Mouse (Mus musculus) G1E (cell line): ENCODE measurements at regions not wholly inside any gene's neighbourhood (a gene's known extent, or its start where the extent isn't known, plus 50 kb on each side); places are given as distances from the start of the nearest gene placed in this dataset.

Experiments used
- ATAC-seq: 2 replicates; pipeline ENCODE4 v1.8.0; 2016; ENCODE audit warnings: mild to moderate bottlenecking; ENCODE audit not compliant: insufficient number of reproducible peaks, poor library complexity, low FRiP score, severe bottlenecking; ENCODE audit errors: extremely low read depth
- DNase-seq: peaks from one replicate; pipeline ENCODE4 v3.0.0; 2012; ENCODE audit warnings: low spot score
- H3K27me3 ChIP-seq: 2 replicates; pipeline ENCODE4 v1.6.1; 2012; ENCODE audit warnings: mild to moderate bottlenecking, low read length, inconsistent platforms; ENCODE audit not compliant: insufficient read depth
- H3K36me3 ChIP-seq: replicated peaks from 2 replicates; pipeline ENCODE3; 2012; ENCODE audit warnings: mild to moderate bottlenecking, inconsistent platforms
- H3K4me1 ChIP-seq: 2 replicates; pipeline ENCODE4 v1.6.1; 2012; ENCODE audit warnings: low read depth, low read length, inconsistent platforms, mixed read lengths; ENCODE audit not compliant: insufficient read depth
- H3K4me3 ChIP-seq: 2 replicates; pipeline ENCODE4 v1.5.1; 2012; ENCODE audit warnings: low read depth, mild to moderate bottlenecking, inconsistent platforms, low read length, moderate library complexity, mixed read lengths
- H3K9me3 ChIP-seq: replicated peaks from 2 replicates; pipeline ENCODE4 v1.6.1; 2012; ENCODE audit warnings: inconsistent platforms
- CTCF ChIP-seq: IDR thresholded peaks from 2 replicates; pipeline ENCODE4 v1.5.1; 2012; ENCODE audit warnings: low read depth, low read length, inconsistent platforms, mixed read lengths
- GATA1 ChIP-seq: IDR thresholded peaks from 2 replicates; pipeline ENCODE4 v1.6.1; 2012; ENCODE audit warnings: borderline replicate concordance, low read length, inconsistent platforms, mixed read lengths
- GATA2 ChIP-seq: IDR thresholded peaks from 2 replicates; pipeline ENCODE4 v1.6.1; 2012; ENCODE audit warnings: low read depth, low read length, inconsistent platforms, borderline replicate concordance
- POLR2AphosphoS5 ChIP-seq: IDR thresholded peaks from 2 replicates; pipeline ENCODE4 v1.6.1; 2012; ENCODE audit warnings: low read depth, low read length, inconsistent platforms; ENCODE audit not compliant: insufficient replicate concordance
- TAL1 ChIP-seq: conservative IDR thresholded peaks from 2 replicates; pipeline ENCODE4 v1.6.1; 2012; ENCODE audit warnings: low read depth, low read length, inconsistent platforms, mixed read lengths

DNA sequence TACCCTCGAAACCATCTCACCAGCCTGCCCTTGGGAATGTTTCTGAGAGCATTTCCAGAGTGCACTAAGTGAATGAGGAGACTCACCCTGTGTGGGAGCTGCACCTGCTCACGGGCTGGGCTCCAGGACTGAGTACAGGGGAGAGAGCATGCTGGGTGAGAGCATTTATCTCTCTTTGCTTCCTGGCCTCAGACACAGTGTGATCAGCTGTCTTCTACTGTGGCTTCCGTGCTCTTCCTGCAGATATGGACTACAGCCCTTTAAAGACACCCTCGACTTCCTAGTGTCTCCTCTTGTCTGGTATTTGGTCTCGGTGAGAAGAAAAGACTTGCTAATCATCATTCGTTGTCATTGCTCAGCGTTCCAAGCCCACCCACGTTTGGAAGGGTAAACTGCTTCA, 274.9 kb downstream of the Cd83 start:
- Histone ChIP-seq H3K4me1 (no peaks in the 10 kb centered on the region), H3K27me3 (peaks cover 12% of the 10 kb centered on the region; the same call in 1 of the 2 replicates), H3K4me3 (no peak overlapping the region), H3K9me3 (no peaks in the 10 kb centered on the region), H3K36me3 (no peaks in the 10 kb centered on the region)
- ATAC-seq (no peak), DNase-seq (no peak)
- no peak for TF ChIP-seq POLR2AphosphoS5
- TF ChIP-seq GATA1 = no peak
- TF ChIP-seq CTCF = no peak
- TF ChIP-seq GATA2 = no peak
- TF ChIP-seq TAL1 = no peak

DNA sequence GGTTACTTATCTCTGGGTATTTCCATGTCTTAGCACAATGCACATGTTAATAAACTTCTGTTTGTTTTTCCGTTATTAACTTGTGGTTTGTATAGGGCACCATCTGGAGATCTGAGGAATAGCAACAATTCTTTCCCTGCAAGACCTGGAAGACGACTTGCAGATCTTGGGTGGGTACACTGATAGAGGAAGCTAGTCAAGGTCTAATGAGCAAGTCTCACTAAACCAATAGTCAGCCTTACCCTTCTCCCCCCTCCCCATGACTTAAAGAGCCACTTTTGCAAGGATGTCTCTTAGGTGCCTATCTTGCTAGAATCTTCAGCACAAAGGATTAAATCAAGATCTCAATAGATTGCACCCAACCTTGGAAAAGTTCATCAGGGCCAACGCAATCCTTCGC, 276.7 kb downstream of the Cd83 start:
- Histone ChIP-seq H3K36me3 (no peaks in the 10 kb centered on the region), H3K4me3 (no peak overlapping the region), H3K27me3 (peaks cover 9% of the 10 kb centered on the region; the same call in 1 of the 2 replicates), H3K4me1 (no peaks in the 10 kb centered on the region; the same call in 1 of the 2 replicates), H3K9me3 (no peaks in the 10 kb centered on the region)
- no peak for DNase-seq
- ATAC-seq = no peak
- TF ChIP-seq POLR2AphosphoS5 (no peak), GATA1 (no peak), TAL1 (no peak), CTCF (no peak), GATA2 (no peak)

DNA sequence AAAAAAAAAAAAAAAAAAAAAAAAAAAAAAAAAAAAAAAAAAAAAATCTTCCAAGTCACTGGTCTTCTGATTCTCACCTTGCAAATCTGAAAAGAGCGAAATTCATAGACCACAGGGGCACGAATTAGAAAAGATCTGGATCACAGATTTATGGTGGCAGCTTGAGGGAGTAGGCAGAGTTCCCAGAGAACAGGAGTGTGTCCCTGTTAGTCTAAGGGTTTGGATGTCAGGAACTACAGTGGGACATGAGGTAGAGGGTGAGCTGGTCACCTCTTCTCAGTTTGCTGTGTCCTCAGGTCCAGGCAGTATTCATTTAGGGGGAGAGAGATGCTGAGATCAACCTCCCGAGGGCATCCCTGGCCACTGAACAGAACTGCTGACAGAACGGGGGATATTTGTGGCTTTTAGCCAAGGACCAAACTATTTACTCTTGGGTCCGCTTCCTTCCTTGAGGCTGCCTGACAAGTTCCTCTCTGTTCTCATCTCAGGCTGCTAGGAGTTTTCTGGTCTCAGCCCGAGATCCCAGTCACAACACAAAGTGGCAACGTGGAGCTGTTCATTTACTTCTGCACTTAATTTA, 277.2 kb downstream of the Cd83 start:
- ATAC-seq (no peak), DNase-seq (no peak)
- Histone ChIP-seq H3K36me3 (no peaks in the 10 kb centered on the region), H3K27me3 (peaks cover 9% of the 10 kb centered on the region; the same call in 1 of the 2 replicates), H3K9me3 (no peaks in the 10 kb centered on the region), H3K4me3 (no peak overlapping the region), H3K4me1 (no peaks in the 10 kb centered on the region; the same call in 1 of the 2 replicates)
- TF ChIP-seq TAL1 (no peak), CTCF (no peak), GATA2 (no peak), GATA1 (no peak), POLR2AphosphoS5 (no peak)

DNA sequence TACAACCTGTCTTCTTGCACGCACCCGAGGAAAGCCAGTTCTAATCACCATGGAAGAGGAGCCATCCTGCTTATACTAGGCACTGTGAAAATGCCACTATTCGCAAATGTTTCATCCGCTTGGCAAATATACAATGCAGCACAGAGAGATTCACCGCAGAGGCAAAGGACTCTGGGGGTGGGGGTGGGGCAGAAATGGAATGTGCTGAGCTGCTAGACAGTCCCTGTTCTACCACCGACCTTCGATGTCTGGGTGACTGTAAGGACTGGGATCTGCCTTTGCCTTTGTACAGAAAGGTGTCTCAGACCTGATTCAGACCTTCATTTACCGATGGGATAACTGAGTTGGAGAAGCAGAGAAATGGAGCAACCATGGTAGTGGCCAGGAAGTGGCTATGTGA, 278.7 kb downstream of the Cd83 start:
- TF ChIP-seq GATA1 = no peak
- no peak for TF ChIP-seq GATA2
- no peak for TF ChIP-seq CTCF
- TF ChIP-seq POLR2AphosphoS5 = no peak
- no peak for TF ChIP-seq TAL1
- Histone ChIP-seq H3K27me3 (peaks cover 6% of the 10 kb centered on the region; the same call in 1 of the 2 replicates), H3K9me3 (no peaks in the 10 kb centered on the region), H3K4me1 (no peaks in the 10 kb centered on the region; the same call in 1 of the 2 replicates), H3K36me3 (no peaks in the 10 kb centered on the region), H3K4me3 (no peak overlapping the region)
- no peak for ATAC-seq
- no peak for DNase-seq

DNA sequence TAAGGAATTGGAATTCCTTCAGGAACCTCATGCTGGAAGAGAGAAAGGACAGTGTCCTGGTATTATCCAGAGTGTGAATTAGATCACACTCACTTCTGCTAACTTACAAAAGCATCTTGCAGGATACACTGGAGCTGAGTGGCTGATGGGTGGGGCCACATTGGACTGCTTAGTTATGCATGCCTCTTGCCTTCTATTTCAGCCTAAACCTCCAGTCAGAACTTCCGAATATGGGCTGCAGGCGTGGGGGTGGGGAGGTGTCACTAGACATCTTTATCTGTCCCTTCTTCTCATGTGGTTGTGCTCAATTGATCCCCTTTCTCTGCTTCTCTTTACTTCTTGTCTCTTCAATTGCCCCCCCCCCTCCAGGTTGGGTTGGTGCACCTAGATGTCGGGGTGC, 279.5 kb downstream of the Cd83 start:
- Histone ChIP-seq H3K4me1 (no peaks in the 10 kb centered on the region; the same call in 1 of the 2 replicates), H3K9me3 (no peaks in the 10 kb centered on the region), H3K27me3 (peaks cover 4% of the 10 kb centered on the region; the same call in 1 of the 2 replicates), H3K4me3 (no peak overlapping the region), H3K36me3 (no peaks in the 10 kb centered on the region)
- ATAC-seq (no peak), DNase-seq (no peak)
- TF ChIP-seq TAL1 (no peak), CTCF (no peak), POLR2AphosphoS5 (no peak), GATA1 (no peak), GATA2 (no peak)

DNA sequence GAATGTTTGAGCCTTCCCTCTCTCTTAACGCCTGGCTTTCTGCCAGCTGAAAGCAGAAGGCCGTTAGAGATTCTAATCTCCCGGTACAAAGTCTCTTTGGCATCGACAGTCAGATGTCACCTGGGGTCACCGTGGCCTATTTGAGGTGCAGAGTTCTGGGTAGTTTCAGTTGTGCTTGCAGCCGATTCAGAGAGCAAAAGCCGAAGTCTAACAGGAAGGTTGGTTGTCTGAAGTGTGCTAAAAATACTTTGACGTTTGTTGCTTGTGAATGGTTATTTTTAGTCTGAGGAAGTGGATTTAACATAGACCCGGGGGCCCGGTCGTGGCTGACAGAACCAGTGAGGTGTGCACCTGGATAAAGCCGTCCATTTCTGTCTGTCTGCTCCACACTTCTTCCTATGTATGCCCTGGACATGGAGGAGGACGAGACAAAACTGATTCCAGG, 281.2 kb downstream of the Cd83 start:
- ATAC-seq = no peak
- no peaks in the 10 kb centered on the region for H3K9me3 ChIP-seq
- no peak for DNase-seq
- H3K27me3 ChIP-seq = peaks cover 4% of the 10 kb centered on the region; the same call in 1 of the 2 replicates
- H3K36me3 ChIP-seq = no peaks in the 10 kb centered on the region
- H3K4me3 ChIP-seq = no peak overlapping the region
- no peaks in the 10 kb centered on the region; the same call in 1 of the 2 replicates for H3K4me1 ChIP-seq
- TF ChIP-seq POLR2AphosphoS5 (no peak), GATA1 (no peak)
